Mouse (Mus musculus): Measurements from ENCODE around the gene Ccdc69. TPM values are rescaled to one million over a fixed set of nuclear protein-coding genes. Genes with fewer than 3 reads are reported as not detected.

The Ccdc69 gene
- polyA plus RNA-seq, 1 experiment from 2014 or later = 0.14 TPM

- 91% methylated on average over 5 of the region's 5 CpGs for WGBS
- no peak overlapping the region for H3K9ac ChIP-seq (replicated peaks; ENCODE audit: low read length)
- H3K36me3 ChIP-seq (ENCODE audit: control insufficient read depth, insufficient read depth, low read length) = no peaks in the 10 kb centered on the region
- H3K4me2 ChIP-seq (ENCODE audit: low read length) = no peak overlapping the region
- H3K27ac ChIP-seq (replicated peaks; ENCODE audit: low read depth, low read length) = no peak overlapping the region
- no peaks in the 10 kb centered on the region for H3K27me3 ChIP-seq (ENCODE audit: control insufficient read depth, insufficient read depth, low read length)
- H3K9me3 ChIP-seq (ENCODE audit: control insufficient read depth, low read length) = no peaks in the 10 kb centered on the region
- DNase-seq (no peak), ATAC-seq (ENCODE audit: low FRiP score, low TSS enrichment) (no peak)
- H3K4me3 ChIP-seq (replicated peaks; ENCODE audit: low read depth, low read length) = no peak overlapping the region
- H3K4me1 ChIP-seq (ENCODE audit: control insufficient read depth, insufficient read depth, low read length) = no peaks in the 10 kb centered on the region
Measured at GRCm38 (mm10) chr11:55071344-55071743, 6.6 kb downstream of the Ccdc69 start.

GRCm38 (mm10) chr11:55069023-55069422, 8.9 kb downstream of the Ccdc69 start:
- Histone ChIP-seq H3K4me2 (ENCODE audit: low read length) (no peak overlapping the region), H3K4me1 (ENCODE audit: control insufficient read depth, insufficient read depth, low read length) (no peaks in the 10 kb centered on the region), H3K27ac (replicated peaks; ENCODE audit: low read depth, low read length) (no peak overlapping the region), H3K36me3 (ENCODE audit: control insufficient read depth, insufficient read depth, low read length) (no peaks in the 10 kb centered on the region), H3K9ac (replicated peaks; ENCODE audit: low read length) (no peak overlapping the region), H3K9me3 (ENCODE audit: control insufficient read depth, low read length) (no peaks in the 10 kb centered on the region), H3K27me3 (ENCODE audit: control insufficient read depth, insufficient read depth, low read length) (no peaks in the 10 kb centered on the region), H3K4me3 (replicated peaks; ENCODE audit: low read depth, low read length) (no peak overlapping the region)
- DNase-seq (peak; percentile 60), ATAC-seq (ENCODE audit: low FRiP score, low TSS enrichment) (no peak)
- WGBS = 34% methylated on average over 2 of the region's 2 CpGs

- Histone ChIP-seq H3K4me2 (ENCODE audit: low read length) (no peak overlapping the region), H3K9ac (replicated peaks; ENCODE audit: low read length) (no peak overlapping the region), H3K9me3 (ENCODE audit: control insufficient read depth, low read length) (no peaks in the 10 kb centered on the region), H3K4me1 (ENCODE audit: control insufficient read depth, insufficient read depth, low read length) (no peaks in the 10 kb centered on the region), H3K27ac (replicated peaks; ENCODE audit: low read depth, low read length) (no peak overlapping the region), H3K4me3 (replicated peaks; ENCODE audit: low read depth, low read length) (no peak overlapping the region), H3K36me3 (ENCODE audit: control insufficient read depth, insufficient read depth, low read length) (no peaks in the 10 kb centered on the region), H3K27me3 (ENCODE audit: control insufficient read depth, insufficient read depth, low read length) (no peaks in the 10 kb centered on the region)
- DNase-seq (no peak), ATAC-seq (ENCODE audit: low FRiP score, low TSS enrichment) (no peak)
- WGBS = 50% methylated on average over 4 of the region's 4 CpGs
Measured at GRCm38 (mm10) chr11:55066921-55067320, 11.0 kb downstream of the Ccdc69 start.

- Histone ChIP-seq H3K9ac (replicated peaks; ENCODE audit: low read length) (no peak overlapping the region), H3K4me1 (ENCODE audit: control insufficient read depth, insufficient read depth, low read length) (no peaks in the 10 kb centered on the region), H3K4me3 (replicated peaks; ENCODE audit: low read depth, low read length) (no peak overlapping the region), H3K27ac (replicated peaks; ENCODE audit: low read depth, low read length) (no peak overlapping the region), H3K4me2 (ENCODE audit: low read length) (no peak overlapping the region), H3K27me3 (ENCODE audit: control insufficient read depth, insufficient read depth, low read length) (no peaks in the 10 kb centered on the region), H3K9me3 (ENCODE audit: control insufficient read depth, low read length) (no peaks in the 10 kb centered on the region), H3K36me3 (ENCODE audit: control insufficient read depth, insufficient read depth, low read length) (no peaks in the 10 kb centered on the region)
- 68% methylated on average over 5 of the region's 5 CpGs for WGBS
- DNase-seq (no peak), ATAC-seq (ENCODE audit: low FRiP score, low TSS enrichment) (no peak)
Measured at GRCm38 (mm10) chr11:55062856-55063255, 15.1 kb downstream of the Ccdc69 start.

GRCm38 (mm10) chr11:55060802-55061201, 17.1 kb downstream of the Ccdc69 start:
- WGBS = 94% methylated on average over 5 of the region's 5 CpGs
- no peak overlapping the region for H3K4me2 ChIP-seq (ENCODE audit: low read length)
- ATAC-seq (ENCODE audit: low FRiP score, low TSS enrichment) (no peak), DNase-seq (no peak)
- no peaks in the 10 kb centered on the region for H3K4me1 ChIP-seq (ENCODE audit: control insufficient read depth, insufficient read depth, low read length)
- H3K27ac ChIP-seq (replicated peaks; ENCODE audit: low read depth, low read length) = no peak overlapping the region
- no peaks in the 10 kb centered on the region for H3K36me3 ChIP-seq (ENCODE audit: control insufficient read depth, insufficient read depth, low read length)
- H3K9ac ChIP-seq (replicated peaks; ENCODE audit: low read length) = no peak overlapping the region
- no peak overlapping the region for H3K4me3 ChIP-seq (replicated peaks; ENCODE audit: low read depth, low read length)
- no peaks in the 10 kb centered on the region for H3K9me3 ChIP-seq (ENCODE audit: control insufficient read depth, low read length)
- H3K27me3 ChIP-seq (ENCODE audit: control insufficient read depth, insufficient read depth, low read length) = no peaks in the 10 kb centered on the region

GRCm38 (mm10) chr11:55057511-55057910, 20.4 kb downstream of the Ccdc69 start:
- ATAC-seq (ENCODE audit: low FRiP score, low TSS enrichment) = no peak
- no peak overlapping the region for H3K4me3 ChIP-seq (replicated peaks; ENCODE audit: low read depth, low read length)
- no peaks in the 10 kb centered on the region for H3K9me3 ChIP-seq (ENCODE audit: control insufficient read depth, low read length)
- no peak overlapping the region for H3K27ac ChIP-seq (replicated peaks; ENCODE audit: low read depth, low read length)
- H3K9ac ChIP-seq (replicated peaks; ENCODE audit: low read length) = no peak overlapping the region
- H3K36me3 ChIP-seq (ENCODE audit: control insufficient read depth, insufficient read depth, low read length) = no peaks in the 10 kb centered on the region
- 86% methylated on average over 3 of the region's 3 CpGs for WGBS
- no peaks in the 10 kb centered on the region for H3K27me3 ChIP-seq (ENCODE audit: control insufficient read depth, insufficient read depth, low read length)
- no peaks in the 10 kb centered on the region for H3K4me1 ChIP-seq (ENCODE audit: control insufficient read depth, insufficient read depth, low read length)
- no peak overlapping the region for H3K4me2 ChIP-seq (ENCODE audit: low read length)
- no peak for DNase-seq

GRCm38 (mm10) chr11:55050837-55051510, 27.0 kb downstream of the Ccdc69 start:
- no peak for ATAC-seq (ENCODE audit: low FRiP score, low TSS enrichment)
- 84% methylated on average over 7 of the region's 7 CpGs for whole genome bisulfite sequencing
- Histone ChIP-seq H3K4me2 (ENCODE audit: low read length) (no peak overlapping the region), H3K27ac (replicated peaks; ENCODE audit: low read depth, low read length) (no peak overlapping the region), H3K36me3 (ENCODE audit: control insufficient read depth, insufficient read depth, low read length) (no peaks in the 10 kb centered on the region), H3K9ac (replicated peaks; ENCODE audit: low read length) (no peak overlapping the region), H3K27me3 (ENCODE audit: control insufficient read depth, insufficient read depth, low read length) (no peaks in the 10 kb centered on the region), H3K9me3 (ENCODE audit: control insufficient read depth, low read length) (no peaks in the 10 kb centered on the region), H3K4me3 (replicated peaks; ENCODE audit: low read depth, low read length) (no peak overlapping the region), H3K4me1 (ENCODE audit: control insufficient read depth, insufficient read depth, low read length) (no peaks in the 10 kb centered on the region)
- DNase-seq = no peak

GRCm38 (mm10) chr11:55046600-55046999, 31.3 kb downstream of the Ccdc69 start:
- no peaks in the 10 kb centered on the region for H3K27me3 ChIP-seq (ENCODE audit: control insufficient read depth, insufficient read depth, low read length)
- H3K9me3 ChIP-seq (ENCODE audit: control insufficient read depth, low read length) = no peaks in the 10 kb centered on the region
- DNase-seq (no peak), ATAC-seq (ENCODE audit: low FRiP score, low TSS enrichment) (no peak)
- no peak overlapping the region for H3K4me3 ChIP-seq (replicated peaks; ENCODE audit: low read depth, low read length)
- no peak overlapping the region for H3K27ac ChIP-seq (replicated peaks; ENCODE audit: low read depth, low read length)
- H3K4me2 ChIP-seq (ENCODE audit: low read length) = no peak overlapping the region
- H3K9ac ChIP-seq (replicated peaks; ENCODE audit: low read length) = no peak overlapping the region
- no peaks in the 10 kb centered on the region for H3K36me3 ChIP-seq (ENCODE audit: control insufficient read depth, insufficient read depth, low read length)
- H3K4me1 ChIP-seq (ENCODE audit: control insufficient read depth, insufficient read depth, low read length) = no peaks in the 10 kb centered on the region
- 62% methylated on average over 5 of the region's 5 CpGs for WGBS

- WGBS = 84% methylated on average over 4 of the region's 4 CpGs
Measured at GRCm38 (mm10) chr11:55041348-55041747, 36.6 kb downstream of the Ccdc69 start.

More at GRCm38 (mm10) chr11:55041348-55041747, 36.6 kb downstream of the Ccdc69 start:
- no peak for ATAC-seq (ENCODE audit: low FRiP score, low TSS enrichment)
- Histone ChIP-seq H3K4me2 (ENCODE audit: low read length) (no peak overlapping the region), H3K9me3 (ENCODE audit: control insufficient read depth, low read length) (no peaks in the 10 kb centered on the region), H3K36me3 (ENCODE audit: control insufficient read depth, insufficient read depth, low read length) (no peaks in the 10 kb centered on the region), H3K27me3 (ENCODE audit: control insufficient read depth, insufficient read depth, low read length) (no peaks in the 10 kb centered on the region), H3K9ac (replicated peaks; ENCODE audit: low read length) (no peak overlapping the region), H3K27ac (replicated peaks; ENCODE audit: low read depth, low read length) (no peak overlapping the region), H3K4me1 (ENCODE audit: control insufficient read depth, insufficient read depth, low read length) (no peaks in the 10 kb centered on the region), H3K4me3 (replicated peaks; ENCODE audit: low read depth, low read length) (no peak overlapping the region)
- DNase-seq = no peak
